Mouse (Mus musculus): ENCODE results near the gene Xpnpep3. TPM values are rescaled to one million over a fixed set of nuclear protein-coding genes. Genes with fewer than 3 reads are reported as not detected.

Gene Xpnpep3
- polyA plus RNA-seq, 1 experiment from 2014 or later = 10.9 TPM

Other genes with a start within 250 kb of the Xpnpep3 start
- gene Mrtfa, start 209.4 kb upstream of the Xpnpep3 start, polyA plus RNA-seq (2014; fragmentation: Nextera tagmentation; extraction: Ambion mirVana) = 14.4 and 14.7 TPM in 2 replicates
- gene Mchr1, start 164.6 kb upstream of the Xpnpep3 start, polyA plus RNA-seq (2014; fragmentation: Nextera tagmentation; extraction: Ambion mirVana) = not detected in 2 replicates
- 54.9 and 56.4 TPM in 2 replicates for gene Slc25a17, start 39.3 kb upstream of the Xpnpep3 start, polyA plus RNA-seq (2014; fragmentation: Nextera tagmentation; extraction: Ambion mirVana)
- gene St13, start 61 bp upstream of the Xpnpep3 start, polyA plus RNA-seq (2014; fragmentation: Nextera tagmentation; extraction: Ambion mirVana) = 101 and 105 TPM in 2 replicates
- gene Dnajb7, start 8.2 kb downstream of the Xpnpep3 start, polyA plus RNA-seq (2014; fragmentation: Nextera tagmentation; extraction: Ambion mirVana) = 1.1 and 1.3 TPM in 2 replicates
- 426 and 448 TPM in 2 replicates for gene Rbx1, start 66.2 kb downstream of the Xpnpep3 start, polyA plus RNA-seq (2014; fragmentation: Nextera tagmentation; extraction: Ambion mirVana)
- 15.0 and 15.2 TPM in 2 replicates for gene Ep300, start 185.2 kb downstream of the Xpnpep3 start, polyA plus RNA-seq (2014; fragmentation: Nextera tagmentation; extraction: Ambion mirVana)